Mouse (Mus musculus): ENCODE results near the gene Flt4.

DNA sequence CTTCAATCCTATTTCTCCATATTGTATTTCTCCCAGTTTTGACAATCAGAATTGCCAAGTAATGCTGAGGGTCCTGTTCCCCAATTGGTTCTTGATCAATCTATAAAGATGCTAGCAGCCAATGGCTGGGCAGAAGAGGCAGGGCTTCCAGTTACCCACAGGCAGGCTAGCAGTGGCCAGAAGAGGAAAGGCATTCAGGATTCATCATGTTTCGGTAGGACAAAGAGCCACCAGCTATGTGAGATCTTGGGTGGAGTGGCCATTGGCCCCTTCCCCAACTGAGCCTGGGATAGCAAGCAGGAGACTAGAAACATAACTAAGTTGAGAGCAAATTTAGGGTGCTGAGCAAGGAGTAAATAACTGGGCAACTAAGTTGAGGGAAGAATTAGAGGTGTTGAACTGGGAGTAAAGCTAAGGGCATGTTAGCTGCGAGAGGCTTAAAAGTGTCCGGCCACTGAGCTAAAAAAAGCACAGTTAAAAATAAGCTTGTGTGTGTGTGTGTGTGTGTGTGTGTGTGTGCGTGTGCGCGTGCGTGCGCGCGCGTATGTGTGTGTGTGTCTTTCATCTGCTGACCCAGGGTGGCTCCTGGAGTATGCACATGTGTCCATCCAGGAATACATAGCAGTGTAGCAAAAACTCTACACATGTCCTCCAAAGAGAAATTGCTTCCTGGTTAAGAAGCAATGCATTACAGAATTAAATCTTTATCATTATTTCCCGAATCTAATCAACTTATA is 75.3 kb downstream of the Flt4 start:
- TF ChIP-seq CTCF (IDR thresholded peaks at IDR 0.05; ENCODE audit: extremely low read depth, insufficient read length, insufficient replicate concordance, low read depth, low read length): no peak
- TF ChIP-seq POLR2A (IDR thresholded peaks at IDR 0.05; ENCODE audit: low read depth, low read length): no peak

Measured in small intestine, adult 2 months (tissue).